Mouse (Mus musculus): ENCODE measurements around the gene Irf2.
"Not testable (repeated sequence)": the region's sequence is repeated elsewhere in the genome, so short reads cannot be mapped to it uniquely, and the experiment has no call there.

Irf2 gene

GRCm38 (mm10) chr8:46729671-46730070 lies 9.9 kb upstream of the Irf2 start:
- not testable (repeated sequence) for DNase-seq

GRCm38 (mm10) chr8:46732381-46732915 lies 7.1 kb upstream of the Irf2 start:
- DNase-seq = no peak

- no peak for DNase-seq
Observed at GRCm38 (mm10) chr8:46733603-46734002, 5.9 kb upstream of the Irf2 start.

GRCm38 (mm10) chr8:46735505-46735904 lies 4.0 kb upstream of the Irf2 start:
- DNase-seq = peak; percentile 16 to 21

- DNase-seq = peak; percentile 32 to 44
Observed at GRCm38 (mm10) chr8:46736260-46736659, 3.3 kb upstream of the Irf2 start.

GRCm38 (mm10) chr8:46737421-46737820 lies 2.1 kb upstream of the Irf2 start:
- DNase-seq = no peak

GRCm38 (mm10) chr8:46737907-46738306 lies 1.6 kb upstream of the Irf2 start:
- DNase-seq = peak; percentile 57 to 74

- no peak for DNase-seq
Observed at GRCm38 (mm10) chr8:46738601-46739000, 931 bp upstream of the Irf2 start.

- DNase-seq = no peak
Observed at GRCm38 (mm10) chr8:46739956-46740512, 502 bp downstream of the Irf2 start.

GRCm38 (mm10) chr8:46740513-46741280 lies 1.2 kb downstream of the Irf2 start:
- peak; percentile 79 to 81 for DNase-seq

- DNase-seq = peak; percentile 60 to 68
Observed at GRCm38 (mm10) chr8:46741281-46741791, 1.8 kb downstream of the Irf2 start.

GRCm38 (mm10) chr8:46741991-46742690 lies 2.6 kb downstream of the Irf2 start:
- no peak for DNase-seq

- no peak for DNase-seq
Observed at GRCm38 (mm10) chr8:46742691-46743082, 3.2 kb downstream of the Irf2 start.

GRCm38 (mm10) chr8:46745464-46745863 lies 5.9 kb downstream of the Irf2 start:
- no peak for DNase-seq

- no peak for DNase-seq
Observed at GRCm38 (mm10) chr8:46747311-46747980, 7.9 kb downstream of the Irf2 start.

- DNase-seq = peak; percentile 39 to 53
Observed at GRCm38 (mm10) chr8:46750000-46750399, 10.5 kb downstream of the Irf2 start.

- DNase-seq = no peak
Observed at GRCm38 (mm10) chr8:46750566-46750965, 11.0 kb downstream of the Irf2 start.

- no peak for DNase-seq
Observed at GRCm38 (mm10) chr8:46751151-46751550, 11.6 kb downstream of the Irf2 start.

GRCm38 (mm10) chr8:46752986-46753385 lies 13.5 kb downstream of the Irf2 start:
- DNase-seq = no peak

GRCm38 (mm10) chr8:46754355-46754754 lies 14.8 kb downstream of the Irf2 start:
- DNase-seq = no peak

GRCm38 (mm10) chr8:46755731-46756333 lies 16.3 kb downstream of the Irf2 start:
- no peak for DNase-seq

GRCm38 (mm10) chr8:46757613-46758012 lies 18.1 kb downstream of the Irf2 start:
- DNase-seq = no peak
